Mouse (Mus musculus): ENCODE data around the gene Psmb1.
"Not testable (repeated sequence)": the region's sequence is repeated elsewhere in the genome, so short reads cannot be mapped to it uniquely, and the experiment has no call there.

The Psmb1 gene

GRCm38 (mm10) chr17:15461921-15462495 is 37.5 kb downstream of the Psmb1 start:
- no peak for DNase-seq (ENCODE audit: low spot score)

GRCm38 (mm10) chr17:15459761-15460160 is 39.8 kb downstream of the Psmb1 start:
- DNase-seq (ENCODE audit: low spot score), result no peak

GRCm38 (mm10) chr17:15456595-15456994 is 43.0 kb downstream of the Psmb1 start:
- no peak for DNase-seq (ENCODE audit: low spot score)

- DNase-seq (ENCODE audit: low spot score), result no peak
Measured at GRCm38 (mm10) chr17:15455203-15455602, 44.3 kb downstream of the Psmb1 start.

GRCm38 (mm10) chr17:15449606-15450005 is 49.9 kb downstream of the Psmb1 start:
- no peak for DNase-seq (ENCODE audit: low spot score)

- not testable (repeated sequence) for DNase-seq (ENCODE audit: low spot score)
Measured at GRCm38 (mm10) chr17:15449144-15449543, 50.4 kb downstream of the Psmb1 start.

DNA sequence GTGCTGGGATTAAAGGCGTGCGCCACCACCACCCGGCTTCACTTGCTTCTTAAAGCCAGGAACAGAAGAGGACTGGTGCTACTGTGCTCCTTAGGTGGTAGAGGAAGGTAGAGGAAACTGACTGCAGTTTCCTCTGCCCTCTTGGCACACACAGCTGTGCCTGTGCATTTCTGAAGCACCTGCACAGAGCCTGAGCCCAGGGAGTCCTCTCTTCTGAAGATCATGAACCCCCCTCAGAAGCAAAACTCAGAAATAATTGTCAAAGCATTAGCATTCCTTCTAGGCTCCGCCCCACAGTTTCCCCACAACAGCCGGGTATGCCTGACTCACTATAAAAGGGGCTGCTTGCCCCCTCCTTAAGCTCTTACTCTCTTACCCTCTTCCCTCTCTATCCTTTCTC is 51.7 kb downstream of the Psmb1 start:
- DNase-seq (ENCODE audit: low spot score), result no peak

DNA sequence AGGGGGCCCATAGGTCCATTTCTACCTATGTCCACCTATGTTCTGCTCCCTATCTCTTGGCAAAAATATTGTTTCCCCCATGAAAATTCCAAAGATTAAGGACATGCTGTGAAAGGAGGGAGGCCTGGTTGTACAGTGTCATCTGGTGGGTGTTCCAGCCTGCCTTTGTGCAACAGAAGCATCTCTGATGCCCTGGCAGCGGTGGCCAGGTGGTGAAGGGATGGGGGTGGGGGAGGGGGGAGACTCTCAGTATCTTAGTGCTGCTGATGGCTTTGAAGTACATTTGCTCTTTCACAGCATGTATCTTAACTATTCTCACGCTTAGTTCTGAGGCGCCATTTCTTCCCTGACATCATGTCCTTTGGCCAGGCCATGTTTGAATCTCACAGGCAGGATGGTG is 54.1 kb downstream of the Psmb1 start:
- no peak for DNase-seq (ENCODE audit: low spot score)

DNA sequence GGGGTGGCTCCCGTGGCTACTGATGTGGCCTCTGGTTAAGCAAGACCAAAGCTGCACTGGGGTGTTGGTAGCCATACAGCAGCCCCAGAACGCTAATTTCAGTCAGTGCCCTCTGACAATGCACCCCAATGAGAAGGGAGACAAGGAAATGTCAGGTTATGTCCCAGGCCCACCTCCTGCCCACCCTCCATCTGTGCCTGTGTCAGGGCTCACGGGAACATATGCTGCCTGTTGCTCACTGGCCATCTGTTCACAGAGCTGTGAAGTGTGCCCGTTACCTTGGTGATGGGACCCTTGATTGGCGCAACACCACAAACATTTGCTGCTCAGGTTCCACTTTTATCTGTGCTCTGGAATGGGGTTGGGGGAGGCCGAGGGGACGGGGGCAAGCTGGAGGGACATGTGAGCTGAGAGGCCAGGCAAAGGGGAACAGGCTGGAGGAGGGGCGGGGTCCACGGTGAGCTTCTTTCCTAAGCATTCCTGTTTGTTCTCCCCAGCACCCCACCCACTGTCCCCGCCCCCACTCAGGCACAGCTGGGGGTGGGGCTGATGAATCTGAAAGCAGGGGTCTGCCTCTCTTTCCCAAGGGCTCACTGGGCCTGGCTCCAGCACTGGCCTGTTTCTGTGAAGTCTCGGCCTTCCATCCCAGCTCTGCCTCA is 59.0 kb downstream of the Psmb1 start:
- DNase-seq (ENCODE audit: low spot score), result peak; percentile 51

DNA sequence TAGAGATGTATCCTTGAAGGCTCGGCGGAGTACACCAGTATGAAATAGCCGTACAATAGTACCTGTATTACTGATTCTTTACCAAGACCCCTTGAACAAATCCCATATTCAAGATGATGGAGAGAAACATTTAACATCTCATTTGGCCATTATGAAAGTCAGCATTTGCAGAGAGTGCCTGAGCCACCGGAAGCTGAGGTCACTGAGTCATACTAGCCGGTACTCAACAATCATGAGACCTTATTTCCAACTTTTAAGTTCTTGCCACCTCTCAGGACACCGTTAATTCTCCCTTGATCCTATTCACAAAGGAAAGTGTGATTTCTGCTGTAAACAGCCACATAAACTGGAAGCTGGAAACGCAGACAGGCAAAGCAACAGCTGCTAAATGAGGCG is 59.5 kb downstream of the Psmb1 start:
- DNase-seq (ENCODE audit: low spot score), result no peak

DNA sequence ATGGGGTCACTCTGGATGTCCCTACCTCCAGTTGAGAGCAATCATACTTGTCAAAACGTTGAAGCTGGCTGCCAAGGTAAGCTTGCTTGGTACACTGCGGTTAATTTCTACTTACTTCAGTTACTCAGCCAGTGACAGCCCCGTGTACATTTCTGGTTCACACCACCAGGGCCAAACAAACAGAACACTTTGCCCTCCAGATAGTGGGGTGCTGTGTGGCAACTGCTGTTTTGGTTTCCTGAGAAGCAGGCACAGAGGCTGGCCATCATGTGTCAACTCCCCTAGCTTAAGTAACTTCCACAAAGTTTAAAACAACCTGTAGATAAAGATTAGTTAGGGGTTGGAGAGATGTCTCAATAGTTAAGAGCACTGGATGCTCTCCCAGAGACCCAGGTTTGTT is 64.8 kb downstream of the Psmb1 start:
- DNase-seq (ENCODE audit: low spot score), result no peak

DNA sequence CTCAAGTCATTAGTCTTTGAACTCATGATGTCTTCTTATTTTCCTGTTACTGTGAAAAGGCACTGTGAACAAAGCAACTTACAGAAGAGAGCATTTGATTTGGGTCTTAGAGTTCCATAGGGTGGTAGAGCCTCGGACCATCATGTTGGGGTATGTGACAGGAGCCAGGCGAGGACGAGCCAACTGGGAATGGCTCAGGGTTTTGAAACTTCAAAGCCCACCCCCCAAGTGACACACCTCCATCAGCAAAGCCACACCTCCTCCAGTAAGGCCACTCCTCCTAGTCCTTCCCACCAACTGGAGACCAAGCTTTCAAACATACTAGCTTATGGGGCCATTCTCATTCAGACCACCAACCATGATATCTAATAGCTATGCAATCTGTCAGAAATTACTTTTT is 67.5 kb downstream of the Psmb1 start:
- no peak for DNase-seq (ENCODE audit: low spot score)

DNA sequence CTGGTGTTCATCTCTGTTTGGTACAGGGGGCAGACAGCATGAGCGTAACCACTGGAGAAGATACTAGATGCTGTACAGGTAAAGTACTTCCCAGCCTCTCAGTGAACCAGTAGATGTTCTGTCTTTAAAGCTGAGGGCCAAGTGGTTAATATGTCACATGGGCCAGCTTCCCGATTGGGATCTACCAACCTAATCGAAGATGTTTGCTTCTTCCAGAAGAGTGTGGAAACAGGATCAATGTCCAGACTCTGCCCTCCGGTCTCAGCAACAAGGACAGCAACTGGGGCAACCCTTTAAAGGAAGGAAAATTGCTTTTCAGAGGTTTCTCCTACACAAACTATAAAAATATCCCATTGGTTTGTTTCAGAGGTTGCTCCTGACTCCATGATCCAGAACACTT is 68.0 kb downstream of the Psmb1 start:
- DNase-seq (ENCODE audit: low spot score), result no peak

- no peak for DNase-seq (ENCODE audit: low spot score)
Measured at GRCm38 (mm10) chr17:15431021-15431514, 68.5 kb downstream of the Psmb1 start.

GRCm38 (mm10) chr17:15429937-15430336 is 69.6 kb downstream of the Psmb1 start:
- no peak for DNase-seq (ENCODE audit: low spot score)

DNA sequence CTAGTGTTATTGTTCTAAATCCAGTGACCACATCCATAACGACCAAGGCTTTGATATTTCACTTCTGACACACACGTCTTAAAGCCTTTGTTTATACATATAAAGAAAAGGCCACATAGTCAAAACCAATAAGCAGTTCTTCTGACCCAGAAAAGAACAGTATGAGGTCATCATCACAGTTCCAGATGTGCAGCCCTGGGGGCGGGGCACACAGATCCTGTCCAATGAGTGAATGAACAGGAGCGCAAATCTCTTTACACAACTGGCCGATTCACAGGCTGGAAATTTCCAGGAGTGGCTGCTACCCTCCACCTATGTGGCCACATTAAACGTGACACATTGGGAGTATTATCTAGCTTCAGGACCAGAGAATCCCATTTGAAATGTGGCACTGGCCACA is 70.1 kb downstream of the Psmb1 start:
- no peak for DNase-seq (ENCODE audit: low spot score)

GRCm38 (mm10) chr17:15425931-15426330 is 73.6 kb downstream of the Psmb1 start:
- no peak for DNase-seq (ENCODE audit: low spot score)
